Mouse (Mus musculus) limb, embryonic 14.5 days (tissue): ENCODE data around the gene Pik3ca. TPM values are rescaled to one million over a fixed set of nuclear protein-coding genes. Genes with fewer than 3 reads are reported as not detected.
A peak's percentile ranks its signal among the peaks of the same experiment; 100 is the strongest.

Source experiments
- ATAC-seq: fragments of 200-750 bp; cut with Nextera tagmentation; 2 replicates; pipeline ENCODE4 v1.8.0; 2017; ENCODE audit warnings: low read depth, moderate number of reproducible peaks, moderate TSS enrichment; ENCODE audit not compliant: low FRiP score
- DNase-seq: peaks from one replicate; pipeline ENCODE4 v3.0.0-alpha.2; 2015; ENCODE audit warnings: low spot score
- H3K27ac ChIP-seq: fragments of 300-500 bp; sonication (generic); replicated peaks from 2 replicates; pipeline ENCODE4 v1.5.1; 2014; ENCODE audit warnings: low read depth, mild to moderate bottlenecking, low read length, moderate library complexity, mixed read lengths
- H3K27me3 ChIP-seq: fragments of 300-500 bp; sonication (generic); 2 replicates; pipeline ENCODE4 v1.6.1; 2014; ENCODE audit warnings: low read length, mixed read lengths; ENCODE audit not compliant: control insufficient read depth, insufficient read depth
- H3K36me3 ChIP-seq: fragments of 300-500 bp; sonication (generic); 2 replicates; pipeline ENCODE4 v1.6.1; 2014; ENCODE audit warnings: mild to moderate bottlenecking, low read length, moderate library complexity, mixed read lengths; ENCODE audit not compliant: control insufficient read depth, insufficient read depth
- H3K4me1 ChIP-seq: fragments of 300-500 bp; sonication (generic); 2 replicates; pipeline ENCODE4 v1.6.1; 2014; ENCODE audit warnings: antibody characterized with exemption, low read length, mixed read lengths; ENCODE audit not compliant: control insufficient read depth, insufficient read depth
- H3K4me2 ChIP-seq: fragments of 300-500 bp; sonication (generic); replicated peaks from 2 replicates; pipeline ENCODE4 v1.6.1; 2014; ENCODE audit warnings: low read depth, mild to moderate bottlenecking, low read length, moderate library complexity; ENCODE audit not compliant: severe bottlenecking
- H3K4me3 ChIP-seq: fragments of 300-500 bp; sonication (generic); replicated peaks from 2 replicates; pipeline ENCODE4 v1.5.1; 2014; ENCODE audit warnings: low read length
- H3K9ac ChIP-seq: fragments of 300-500 bp; sonication (generic); 2 replicates; pipeline ENCODE4 v1.6.1; 2014; ENCODE audit warnings: mild to moderate bottlenecking, low read depth, low read length, moderate library complexity; ENCODE audit not compliant: severe bottlenecking
- H3K9me3 ChIP-seq: fragments of 300-500 bp; sonication (generic); 2 replicates; pipeline ENCODE4 v1.6.1; 2016; ENCODE audit warnings: low read length; ENCODE audit not compliant: control insufficient read depth
- POLR2A ChIP-seq: fragments of 200-500 bp; IDR thresholded peaks from 2 replicates; pipeline ENCODE4 v1.8.0; 2012; ENCODE audit warnings: inconsistent platforms, mild to moderate bottlenecking, moderate library complexity, borderline replicate concordance; ENCODE audit not compliant: insufficient read depth, insufficient read length; ENCODE audit errors: extremely low read depth
- WGBS: fragments of 180-500 bp; shearing (Covaris S2); extraction: QIAGEN DNeasy Blood & Tissue Kit; methylation state at CpG from one replicate; pipeline ENCODE4 v1.1.7; 2014; 5-methylcytosine and 5-hydroxymethylcytosine counted together
- polyA plus RNA-seq, 2 experiments: library from polyadenylated mRNA; depleted of rRNA in 1 of 2; stranded (reverse) in 1 of 2; unstranded in 1 of 2; fragments of >200 nt; fragmentation: Nextera tagmentation in 1 of 2; extraction: Ambion mirVana in 1 of 2; gene quantifications; 2 replicates each; pipeline versions ENCODE4 v1.2.1 to v1.2.3; 2012 to 2014

The Pik3ca gene
- polyA plus RNA-seq, 2 experiments, result 17.0 to 17.1 TPM

GRCm38 (mm10) chr3:32365546-32366245 lies 31.8 kb upstream of the Pik3ca start, which contains the start of gene Zmat3:
Zmat3 (minus strand) TSS chr3:32366014.
- H3K4me2 ChIP-seq, result peak within 1 kb of the TSS; percentile 70
- H3K4me1 ChIP-seq, result 0 out of 2 replicates have a peak, but pooled peaks cover 5% of the 10 kb centered on the region
- H3K9me3 ChIP-seq, result no peaks in the 10 kb centered on the region
- ATAC-seq (peak; percentile 73), DNase-seq (peak; percentile 62)
- peak within 1 kb of the TSS; percentile 46; the same call in 1 of the 2 replicates for H3K27ac ChIP-seq
- 3% methylated on average over 28 of the region's 48 CpGs for WGBS
- no peaks in the 10 kb centered on the region for H3K27me3 ChIP-seq
- peak within 1 kb of the TSS; percentile 84 for H3K4me3 ChIP-seq
- H3K9ac ChIP-seq, result peak within 1 kb of the TSS; percentile 85
- no peaks in the 10 kb centered on the region for H3K36me3 ChIP-seq
- no peak for TF ChIP-seq POLR2A

DNA sequence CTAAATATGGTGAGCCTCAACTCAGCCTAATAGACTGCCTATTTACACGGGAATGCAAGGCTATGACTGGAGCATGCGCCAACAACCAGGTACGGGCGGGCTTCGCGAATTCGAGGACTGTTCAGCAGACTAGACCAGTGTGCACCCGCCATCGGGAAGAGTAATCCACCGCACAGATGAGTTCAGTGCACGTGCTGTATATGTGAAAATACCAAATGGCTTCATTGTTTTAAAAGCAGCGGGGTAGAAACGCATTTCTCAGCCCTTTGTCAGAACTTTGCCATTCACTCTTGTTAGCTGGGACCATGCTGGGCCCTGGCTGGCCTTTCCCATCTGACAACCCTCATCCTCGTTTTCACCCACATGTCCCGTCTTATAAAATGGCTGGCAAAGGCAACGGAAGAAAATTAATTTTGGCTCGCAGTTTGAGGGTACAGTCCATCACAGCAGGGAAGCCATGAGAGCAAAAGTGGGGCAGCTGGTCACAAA lies 31.2 kb upstream of the Pik3ca start:
- H3K9ac ChIP-seq, result 0 out of 2 replicates have a peak overlapping the region, but pooled peaks have one; percentile 85
- 61% methylated on average over 17 of the region's 17 CpGs for WGBS
- H3K27me3 ChIP-seq, result no peaks in the 10 kb centered on the region
- 0 out of 2 replicates have a peak, but pooled peaks cover 5% of the 10 kb centered on the region for H3K4me1 ChIP-seq
- H3K36me3 ChIP-seq, result no peaks in the 10 kb centered on the region
- H3K4me3 ChIP-seq, result peak overlapping the region; percentile 84
- no peak for ATAC-seq
- H3K27ac ChIP-seq, result no peak overlapping the region
- no peak for DNase-seq
- H3K9me3 ChIP-seq, result no peaks in the 10 kb centered on the region
- no peak for TF ChIP-seq POLR2A
- H3K4me2 ChIP-seq, result peak overlapping the region; percentile 70

DNA sequence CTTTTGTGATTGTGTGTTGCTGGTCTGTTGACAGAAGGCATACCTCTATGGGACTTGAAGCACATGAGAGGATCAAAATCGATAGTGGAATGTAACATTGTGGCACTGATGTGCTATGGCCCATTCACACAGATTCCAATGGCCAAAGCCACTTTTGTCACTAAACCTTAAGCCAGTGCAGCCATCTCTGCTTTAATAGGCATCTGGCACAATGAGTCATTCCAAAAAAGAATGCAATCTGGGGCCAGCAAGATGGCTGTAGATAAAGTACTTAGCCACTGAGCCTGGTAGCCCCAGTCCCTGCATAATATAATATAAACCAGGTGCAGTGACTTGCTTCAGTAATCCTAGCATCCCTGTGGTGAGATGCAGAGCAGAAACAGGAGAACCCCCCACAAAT lies 30.0 kb upstream of the Pik3ca start:
- WGBS, result 71% methylated on average over 1 of the region's 1 CpGs
- no peaks in the 10 kb centered on the region for H3K27me3 ChIP-seq

GRCm38 (mm10) chr3:32371957-32372356 lies 25.5 kb upstream of the Pik3ca start:
- ATAC-seq (no peak), DNase-seq (no peak)
- H3K4me3 ChIP-seq, result no peak overlapping the region
- H3K4me2 ChIP-seq, result no peak overlapping the region
- 71% methylated on average over 7 of the region's 7 CpGs for WGBS
- no peak for TF ChIP-seq POLR2A
- no peak overlapping the region for H3K27ac ChIP-seq
- H3K9me3 ChIP-seq, result no peaks in the 10 kb centered on the region
- H3K36me3 ChIP-seq, result no peaks in the 10 kb centered on the region
- H3K4me1 ChIP-seq, result no peaks in the 10 kb centered on the region
- no peaks in the 10 kb centered on the region for H3K27me3 ChIP-seq
- no peak overlapping the region for H3K9ac ChIP-seq

More for the DNA sequence above, 30.0 kb upstream of the Pik3ca start:
- DNase-seq, result no peak
- H3K9ac ChIP-seq, result no peak overlapping the region
- H3K9me3 ChIP-seq, result no peaks in the 10 kb centered on the region
- no peak overlapping the region for H3K4me2 ChIP-seq
- TF ChIP-seq POLR2A, result no peak
- no peak overlapping the region for H3K27ac ChIP-seq
- H3K4me3 ChIP-seq, result no peak overlapping the region
- H3K4me1 ChIP-seq, result 0 out of 2 replicates have a peak, but pooled peaks cover 5% of the 10 kb centered on the region
- no peak for ATAC-seq
- no peaks in the 10 kb centered on the region for H3K36me3 ChIP-seq

- TF ChIP-seq POLR2A, result no peak
- Histone ChIP-seq H3K9me3 (no peaks in the 10 kb centered on the region), H3K27me3 (no peaks in the 10 kb centered on the region), H3K4me3 (no peak overlapping the region), H3K9ac (no peak overlapping the region), H3K36me3 (no peaks in the 10 kb centered on the region), H3K4me1 (no peaks in the 10 kb centered on the region), H3K4me2 (no peak overlapping the region), H3K27ac (no peak overlapping the region)
- no peak for ATAC-seq
- no peak for DNase-seq
- WGBS, result 79% methylated on average over 8 of the region's 8 CpGs
These were observed 25.0 kb upstream of the Pik3ca start for GRCm38 (mm10) chr3:32372470-32372869.
